Mouse (Mus musculus): ENCODE data around the gene Gamt. TPM values are rescaled to one million over a fixed set of nuclear protein-coding genes. Genes with fewer than 3 reads are reported as not detected.
"Not testable (repeated sequence)": the region's sequence is repeated elsewhere in the genome, so short reads cannot be mapped to it uniquely, and the experiment has no call there.

The Gamt gene
- polyA plus RNA-seq, 2 experiments from 2014 or later = 0.34 TPM; not detected in 1

DNA sequence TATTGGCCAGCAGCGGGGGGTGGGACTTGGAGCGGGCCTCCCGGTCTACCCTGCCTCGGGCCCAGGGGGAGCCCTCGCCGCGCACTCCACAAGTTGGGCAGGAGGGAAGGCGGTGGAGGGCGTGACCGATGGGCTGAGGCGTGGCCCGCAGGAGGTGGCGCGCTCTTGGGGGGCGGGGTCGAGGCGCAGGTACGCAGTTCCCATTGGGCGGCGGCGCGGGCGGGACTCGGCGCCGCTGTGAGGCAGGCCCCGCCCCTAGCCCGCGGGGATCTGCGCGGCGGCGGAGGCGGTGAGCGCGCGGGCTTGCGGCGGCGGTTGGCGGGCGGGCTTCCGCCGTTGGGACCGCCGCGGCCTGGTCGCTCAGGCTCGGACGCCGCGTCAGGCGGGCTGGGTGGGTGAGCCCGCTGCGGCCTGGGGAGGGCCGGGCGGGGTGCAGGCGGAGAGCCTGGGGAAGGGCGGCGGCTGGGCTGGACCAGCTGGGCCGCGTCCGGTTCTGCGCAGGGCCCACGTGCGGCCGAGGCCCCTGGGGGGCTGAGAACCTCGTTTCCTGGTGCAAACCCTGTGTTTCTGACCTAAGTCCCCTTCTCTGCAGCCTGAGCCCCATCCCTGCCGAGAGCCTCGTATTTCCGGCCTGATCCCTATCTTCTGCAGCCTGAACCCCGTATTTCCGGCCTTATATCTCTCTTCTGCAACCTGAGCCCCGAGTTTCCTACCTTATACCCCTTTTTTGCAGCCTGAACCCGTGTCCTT lies 34.2 kb downstream of the Gamt start, which contains the start of gene Mum1:
Gene Mum1 (plus strand): TSS at position 19 of the 750 bp plus-strand sequence.
- peak; percentile 92 for ATAC-seq

DNA sequence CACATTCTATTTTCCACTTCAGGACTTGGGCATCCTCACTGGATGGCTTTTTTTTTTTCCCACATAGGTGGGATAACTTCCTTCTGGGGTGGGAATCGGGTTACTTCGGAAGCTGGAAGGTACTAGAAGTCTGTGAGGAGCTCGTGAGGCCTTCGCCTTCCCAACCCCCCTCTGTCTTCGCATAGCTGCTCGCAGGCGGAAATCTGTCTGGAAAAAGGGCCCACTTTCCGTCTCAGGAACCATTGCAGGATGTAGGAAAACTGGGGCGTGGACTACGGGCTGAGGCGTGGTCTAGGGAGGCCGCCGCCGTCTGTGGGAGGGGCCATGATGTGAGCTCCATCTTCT lies 34.8 kb downstream of the Gamt start:
- no peak for ATAC-seq

DNA sequence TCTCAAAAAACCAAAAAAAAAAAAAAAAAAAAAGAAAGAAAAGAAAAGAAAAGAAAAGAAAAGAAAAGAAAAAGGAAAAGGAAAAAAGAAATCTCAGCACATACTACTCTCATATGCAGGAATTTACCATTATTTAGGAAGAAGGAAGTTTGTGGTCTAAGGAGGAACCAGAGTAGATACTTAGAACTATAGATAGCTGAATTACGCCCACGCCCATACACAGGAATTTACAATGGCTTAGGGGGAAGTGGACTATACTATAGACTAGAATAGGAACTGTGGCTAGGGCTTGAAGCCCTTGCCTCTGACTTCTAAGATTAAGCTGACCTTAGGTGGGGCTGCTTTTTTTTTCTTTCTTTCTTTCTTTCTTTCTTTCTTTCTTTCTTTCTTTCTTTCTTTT lies 37.7 kb downstream of the Gamt start:
- ATAC-seq = not testable (repeated sequence)

DNA sequence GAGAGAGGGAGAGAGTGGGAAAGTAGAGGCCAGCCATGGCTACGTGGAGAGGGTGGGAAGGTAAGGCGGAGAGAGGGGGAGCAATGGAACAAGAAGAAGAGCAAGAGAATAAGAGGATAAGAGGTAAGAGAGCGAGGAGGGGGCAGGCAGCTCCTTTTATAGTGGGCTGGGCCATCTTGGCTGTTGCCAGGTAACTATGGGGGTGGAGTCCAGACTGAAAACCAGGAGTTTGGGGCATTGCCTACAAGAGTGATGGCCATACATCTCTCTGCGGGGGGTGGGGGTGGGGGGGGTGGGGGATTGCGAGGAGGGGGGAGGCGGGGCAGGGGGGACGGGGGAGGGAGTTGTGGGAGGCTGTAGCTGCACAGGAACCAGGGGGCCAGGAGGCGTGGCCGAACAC lies 40.1 kb downstream of the Gamt start:
- no peak for ATAC-seq

DNA sequence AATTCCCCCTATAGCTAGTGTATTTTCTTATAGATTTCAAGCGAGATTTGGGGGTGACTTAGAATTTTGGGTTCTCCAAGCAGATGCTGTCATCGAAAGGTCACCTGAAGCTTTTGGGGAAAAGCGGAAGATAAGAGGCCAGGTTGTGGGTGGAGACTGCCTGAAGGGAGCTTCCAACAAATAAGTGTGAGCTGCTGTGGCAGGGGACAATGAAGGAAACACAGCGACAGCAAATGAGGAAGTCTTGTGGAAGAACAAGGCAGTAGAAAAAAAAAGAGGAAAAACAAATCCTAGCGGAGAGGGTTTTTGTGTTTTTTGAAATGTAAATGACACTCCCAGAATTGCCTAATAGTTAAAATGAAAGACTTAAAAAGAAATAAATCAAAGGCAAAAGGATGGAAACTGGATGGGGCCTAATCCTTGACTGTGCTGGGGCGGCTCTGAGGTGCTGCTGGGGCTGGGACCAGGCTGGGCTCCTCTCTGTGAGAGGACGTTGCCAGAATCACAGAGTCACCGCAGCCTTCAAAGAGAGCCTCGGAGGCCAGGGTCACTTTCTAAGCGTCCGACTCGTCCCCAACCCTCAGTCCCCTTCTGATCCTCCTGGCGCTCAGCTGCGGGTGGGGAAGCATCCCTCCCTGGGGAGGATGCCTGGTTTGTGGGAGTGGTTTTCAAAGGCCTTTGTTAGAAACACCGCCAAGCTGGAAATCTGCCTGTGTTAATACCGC lies 45.6 kb downstream of the Gamt start:
- no peak for ATAC-seq

DNA sequence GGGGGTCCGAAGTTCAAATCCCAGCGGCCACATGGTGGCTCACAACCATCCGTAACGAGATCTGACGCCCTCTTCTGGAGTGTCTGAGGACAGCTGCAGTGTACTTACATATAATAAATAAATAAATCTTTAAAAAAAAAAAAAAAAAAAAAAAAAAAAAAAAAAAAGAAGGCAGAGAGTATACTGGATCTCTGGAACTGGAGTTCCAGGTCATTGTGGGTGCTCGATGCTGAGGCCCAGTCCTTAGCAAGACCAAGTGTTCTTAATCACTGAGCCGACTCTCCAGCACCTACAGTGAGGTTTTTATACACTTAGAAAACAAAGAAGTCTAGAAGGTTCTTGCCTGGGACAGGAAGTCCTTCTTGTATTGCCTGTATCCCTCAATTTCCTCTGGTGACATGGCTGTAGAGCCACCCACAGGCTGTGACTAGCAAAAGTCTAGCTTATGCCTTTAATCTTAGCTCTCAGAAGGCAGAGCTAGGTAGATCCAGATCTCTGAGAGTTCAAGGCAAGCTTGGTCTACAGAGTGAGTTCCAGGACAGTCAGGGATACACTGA lies 49.2 kb downstream of the Gamt start:
- ATAC-seq = not testable (repeated sequence)

DNA sequence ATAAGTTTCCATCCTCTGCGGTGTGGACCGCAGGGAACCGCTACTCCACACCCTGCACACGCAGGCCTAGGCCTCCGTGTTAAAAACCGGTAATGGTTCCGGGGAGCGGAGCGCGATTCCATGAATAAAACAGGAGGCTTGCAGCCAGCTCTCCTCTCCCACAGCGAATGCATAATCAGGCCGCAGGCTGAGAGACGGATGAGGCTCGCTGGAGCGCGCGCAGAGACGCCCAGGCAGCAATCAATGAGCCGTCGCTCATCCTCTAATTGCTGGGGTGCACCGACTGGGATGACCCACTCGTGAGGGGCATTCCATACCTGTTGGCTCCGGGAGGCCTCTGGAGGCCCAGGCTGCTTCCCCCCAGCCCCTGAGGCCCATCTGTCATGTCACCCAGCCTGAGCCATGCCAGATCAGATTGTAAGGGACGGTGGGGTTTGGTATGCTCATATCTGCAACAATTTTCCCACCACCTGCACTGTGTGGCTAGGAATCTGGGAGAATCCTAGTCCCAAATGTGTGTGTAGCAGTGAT lies 51.9 kb downstream of the Gamt start:
- no peak for ATAC-seq

DNA sequence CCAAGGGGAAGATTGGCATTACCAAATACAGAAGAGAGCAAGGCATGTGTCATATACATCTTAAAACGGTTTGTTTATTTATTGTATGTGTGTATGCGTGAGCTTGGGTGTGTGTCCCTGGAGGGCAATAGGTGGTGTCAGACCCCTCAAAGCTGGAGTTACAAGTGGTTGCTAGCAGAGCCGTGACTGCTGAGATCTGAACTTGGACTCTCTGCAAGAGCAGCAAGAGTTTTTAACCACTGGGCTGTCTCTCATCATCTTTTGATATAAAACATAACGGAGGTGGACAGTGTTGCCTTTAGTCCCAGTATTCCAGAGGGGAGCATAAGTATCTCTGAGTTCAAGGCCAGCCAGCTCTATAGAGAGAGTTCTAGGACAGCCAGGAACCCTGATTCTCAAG lies 52.6 kb downstream of the Gamt start:
- ATAC-seq = no peak

Other genes starting within 250 kb of the Gamt start
- 100 to 1,000 TPM; 196 to 326 TPM for gene Arhgap45, start 244.4 kb downstream of the Gamt start, polyA plus RNA-seq (2017; shearing (Covaris generic))
- 100 to 1,000 TPM; 174 to 175 TPM for gene Polr2e, start 221.2 kb downstream of the Gamt start, polyA plus RNA-seq (2017; shearing (Covaris generic))
- 100 to 1,000 TPM; 346 to 370 TPM for gene Gpx4, start 213.8 kb downstream of the Gamt start, polyA plus RNA-seq (2017; shearing (Covaris generic))
- gene Sbno2, start 155.4 kb downstream of the Gamt start, polyA plus RNA-seq (2017; shearing (Covaris generic)) = 10 to 100 TPM; 26.8 to 32.5 TPM
- gene Stk11, start 145.2 kb downstream of the Gamt start, polyA plus RNA-seq (2017; shearing (Covaris generic)) = 10 to 100 TPM; 22.1 to 25.4 TPM
- gene Atp5d, start 122.4 kb downstream of the Gamt start, polyA plus RNA-seq (2017; shearing (Covaris generic)) = 100 to 1,000 TPM; 338 to 428 TPM
- gene Cbarp, start 120.2 kb downstream of the Gamt start, polyA plus RNA-seq (2017; shearing (Covaris generic)) = under 1 TPM; 0.74 to 0.96 TPM
- 1 to 10 TPM; 7.3 to 9.2 TPM for gene Midn, start 112.7 kb downstream of the Gamt start, polyA plus RNA-seq (2017; shearing (Covaris generic))
- gene Cirbp, start 95.0 kb downstream of the Gamt start, polyA plus RNA-seq (2017; shearing (Covaris generic)) = 100 to 1,000 TPM; 132 to 177 TPM
- gene 1600002K03Rik, start 88.1 kb downstream of the Gamt start, polyA plus RNA-seq (2017; shearing (Covaris generic)) = 10 to 100 TPM; 18.0 to 22.7 TPM
- gene Efna2, start 81.5 kb downstream of the Gamt start, polyA plus RNA-seq (2017; shearing (Covaris generic)) = not detected
- gene Mum1, start 34.6 kb downstream of the Gamt start, polyA plus RNA-seq (2017; shearing (Covaris generic)) = 10 to 100 TPM; 59.5 to 75.7 TPM
- 100 to 1,000 TPM; 205 to 250 TPM for gene Ndufs7, start 11.9 kb downstream of the Gamt start, polyA plus RNA-seq (2017; shearing (Covaris generic))
- 10 to 100 TPM; 15.4 to 19.6 TPM for gene Dazap1, start 474 bp upstream of the Gamt start, polyA plus RNA-seq (2017; shearing (Covaris generic))
- gene Rps15, start 31.4 kb upstream of the Gamt start, polyA plus RNA-seq (2017; shearing (Covaris generic)) = 1,000 to 10,000 TPM; 1,256 to 1,612 TPM
- gene Apc2, start 35.0 kb upstream of the Gamt start, polyA plus RNA-seq (2017; shearing (Covaris generic)) = under 1 TPM in 1 of 2 experiments, not detected in 1; 0.82 TPM
- 10 to 100 TPM; 44.0 to 54.5 TPM for gene 2310011J03Rik, start 59.5 kb upstream of the Gamt start, polyA plus RNA-seq (2017; shearing (Covaris generic))
- gene Pcsk4, start 68.5 kb upstream of the Gamt start, polyA plus RNA-seq (2017; shearing (Covaris generic)) = 10 to 100 TPM in 1 of 2 experiments, 1 to 10 TPM in 1; 6.7 to 11.9 TPM
- gene Reep6, start 68.9 kb upstream of the Gamt start, polyA plus RNA-seq (2017; shearing (Covaris generic)) = not detected
- gene Adamtsl5, start 87.4 kb upstream of the Gamt start, polyA plus RNA-seq (2017; shearing (Covaris generic)) = not detected
- gene Plk5, start 95.4 kb upstream of the Gamt start, polyA plus RNA-seq (2017; shearing (Covaris generic)) = not detected
- gene Mex3d, start 126.6 kb upstream of the Gamt start, polyA plus RNA-seq (2017; shearing (Covaris generic)) = 1 to 10 TPM in 1 of 2 experiments, under 1 TPM in 1; 0.62 to 1.2 TPM
- gene Mbd3, start 138.5 kb upstream of the Gamt start, polyA plus RNA-seq (2017; shearing (Covaris generic)) = 10 to 100 TPM; 23.6 to 32.0 TPM
- 100 to 1,000 TPM; 327 to 363 TPM for gene Uqcr11, start 145.8 kb upstream of the Gamt start, polyA plus RNA-seq (2017; shearing (Covaris generic))
- 10 to 100 TPM in 1 of 2 experiments, 1 to 10 TPM in 1; 9.3 to 10.7 TPM for gene Tcf3, start 172.6 kb upstream of the Gamt start, polyA plus RNA-seq (2017; shearing (Covaris generic))
- gene Onecut3, start 233.8 kb upstream of the Gamt start, polyA plus RNA-seq (2017; shearing (Covaris generic)) = not detected

Measured in activated CD4-positive, CD25-positive, alpha-beta regulatory T cell, adult 4 months (primary cell).